Mouse (Mus musculus) bone marrow macrophage, adult 2 months (primary cell): Measurements from ENCODE around the gene Cyp46a1.

Experiments
- CTCF ChIP-seq: IDR thresholded peaks from 2 replicates; pipeline ENCODE4 v1.5.1; 2012; ENCODE audit warnings: low read depth, mild to moderate bottlenecking, low read length, moderate library complexity
- POLR2A ChIP-seq: IDR thresholded peaks from 2 replicates; pipeline ENCODE4 v1.6.1; 2012; ENCODE audit warnings: mild to moderate bottlenecking, low read depth, low read length, borderline replicate concordance

GRCm38 (mm10) chr12:108310041-108310440 lies 24.1 kb upstream of the Cyp46a1 start:
- TF ChIP-seq CTCF (no peak), POLR2A (no peak)
